Mouse (Mus musculus) kidney, postnatal 4 days (tissue): ENCODE data around the gene Yif1b.

Experiments used
- DNase-seq, 2 experiments: peaks; one replicate each; pipeline ENCODE4 v3.0.0; 2021; ENCODE audit warnings: mixed read lengths in 2 of 2

Yif1b gene

DNA sequence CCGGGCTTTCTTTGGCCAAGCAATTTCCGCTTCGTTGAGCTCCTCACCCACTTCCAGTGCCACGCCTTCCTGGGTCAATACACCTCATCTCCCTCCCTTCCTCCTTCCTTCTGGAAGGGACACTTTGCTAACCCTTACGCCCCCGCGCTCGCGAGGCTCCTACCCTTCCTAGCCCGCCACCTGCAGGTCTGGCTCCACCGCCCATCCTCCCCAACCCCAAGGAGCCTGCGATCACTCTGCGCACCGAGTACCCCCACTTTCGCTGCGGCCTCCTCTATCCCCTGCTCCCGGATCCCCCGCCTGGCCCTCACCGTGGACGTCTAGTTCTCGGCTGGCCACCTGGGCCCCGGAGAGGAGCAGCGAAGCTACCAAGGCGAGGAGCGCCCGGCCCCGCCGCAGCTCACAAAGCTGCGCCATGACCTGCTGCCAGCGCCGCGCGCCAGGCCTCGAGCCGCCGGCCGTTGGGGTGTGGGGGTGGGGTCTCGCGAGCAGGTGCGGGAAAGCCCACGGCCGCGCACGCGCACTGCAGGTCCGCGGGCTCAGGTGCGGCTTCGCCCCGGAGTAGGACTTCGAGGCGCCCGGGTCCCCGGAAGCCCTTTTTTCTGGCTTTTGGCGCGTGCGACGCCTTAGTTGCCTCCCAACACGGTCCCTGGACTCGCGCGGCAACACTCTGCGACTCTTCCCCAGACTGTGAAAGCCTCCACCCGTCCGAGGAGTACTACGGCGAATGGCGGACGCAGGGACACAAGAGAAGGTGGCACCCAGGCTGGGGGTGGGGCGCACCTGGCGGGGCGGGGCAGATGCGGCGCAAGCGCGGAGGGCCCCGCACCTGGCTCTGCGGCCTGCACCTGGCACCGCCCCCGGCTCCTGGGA, 43.3 kb downstream of the Yif1b start, which contains the start of gene Spint2:
Gene Spint2, minus strand, starts transcription at position 712 of the 873 bp plus-strand sequence.
- peak; percentile 91 to 95 for DNase-seq

DNA sequence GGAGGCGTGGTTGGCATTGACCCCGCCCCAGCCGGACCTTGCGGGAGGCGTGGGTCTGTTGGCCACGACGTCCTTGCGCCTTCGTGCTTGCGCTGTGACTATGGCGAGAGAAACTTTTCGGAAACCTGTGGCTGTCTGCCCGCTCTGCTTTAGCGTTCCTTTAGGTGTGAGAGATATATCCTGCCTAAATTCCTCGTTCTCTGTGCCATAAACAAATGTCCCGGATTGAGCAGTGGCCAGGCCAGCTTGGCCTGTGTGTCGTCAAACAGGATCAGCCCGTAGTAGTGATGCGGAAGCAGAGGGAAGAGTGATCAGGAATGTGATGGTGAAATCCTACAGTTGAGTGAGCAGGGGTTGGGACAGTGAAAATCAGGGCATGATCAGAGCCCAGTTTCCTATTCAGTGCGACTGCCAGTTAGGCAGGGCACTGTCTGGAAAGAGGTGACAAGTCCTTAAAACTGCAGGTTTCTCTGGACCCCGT, 44.0 kb downstream of the Yif1b start:
- no peak for DNase-seq

DNA sequence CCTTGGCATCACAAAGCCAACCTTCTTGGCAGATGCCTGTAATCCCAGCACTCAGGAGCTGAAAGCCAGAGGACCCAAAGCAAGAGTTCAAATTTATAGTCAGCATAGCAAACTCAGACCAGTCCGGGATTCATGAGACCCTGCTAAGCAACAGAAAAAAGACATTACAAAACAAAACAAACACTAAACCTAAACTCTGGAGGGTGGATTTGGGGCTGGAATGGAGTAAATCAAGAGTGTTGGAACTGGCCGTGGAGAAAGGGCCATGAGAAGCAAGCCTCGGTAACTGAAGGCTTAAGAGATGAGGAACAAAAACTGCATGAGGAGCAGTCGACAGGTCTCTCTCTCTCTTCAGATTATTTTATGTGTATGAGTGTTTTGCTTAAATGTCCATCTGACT, 45.7 kb downstream of the Yif1b start:
- DNase-seq, result no peak

- DNase-seq, result no peak
Measured at GRCm38 (mm10) chr7:29284523-29284922, 46.4 kb downstream of the Yif1b start.

- no peak for DNase-seq
Measured at GRCm38 (mm10) chr7:29287481-29287880, 49.4 kb downstream of the Yif1b start.

- no peak for DNase-seq
Measured at GRCm38 (mm10) chr7:29288079-29288478, 50.0 kb downstream of the Yif1b start.

DNA sequence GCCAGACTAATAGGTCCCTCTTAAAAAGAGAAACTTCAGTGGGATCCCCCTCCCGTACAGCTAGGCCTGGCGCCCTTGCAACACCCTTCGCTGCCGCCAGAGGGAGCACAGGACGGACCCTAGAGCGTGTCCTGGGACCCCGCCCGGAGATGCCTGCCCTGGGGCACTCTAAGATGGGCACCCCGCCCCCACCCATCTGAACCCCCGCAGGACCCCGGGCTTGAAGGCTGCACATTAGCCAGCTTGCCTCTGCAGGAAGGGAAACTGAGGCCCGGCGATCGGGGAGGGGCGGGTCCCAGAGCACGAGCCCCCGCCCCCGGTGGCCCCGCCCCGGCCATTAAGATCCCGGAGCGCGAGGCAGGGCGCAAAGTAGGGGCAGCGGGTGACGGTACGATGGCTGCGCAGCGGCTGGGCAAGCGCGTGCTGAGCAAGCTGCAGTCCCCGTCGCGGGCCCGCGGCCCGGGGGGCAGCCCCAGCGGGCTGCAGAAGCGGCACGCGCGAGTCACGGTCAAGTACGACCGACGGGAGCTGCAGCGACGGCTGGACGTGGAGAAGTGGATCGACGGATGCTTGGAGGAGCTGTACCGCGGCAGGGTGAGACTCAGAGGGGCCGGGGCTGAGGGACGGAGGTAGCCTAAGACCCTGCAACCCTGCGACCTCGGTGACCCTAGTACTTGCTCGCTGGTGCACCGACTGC, 51.0 kb downstream of the Yif1b start, which contains the start of gene Ppp1r14a:
Gene Ppp1r14a, plus strand, starts transcription at position 367 of the 697 bp plus-strand sequence.
- DNase-seq, result peak; percentile 93

DNA sequence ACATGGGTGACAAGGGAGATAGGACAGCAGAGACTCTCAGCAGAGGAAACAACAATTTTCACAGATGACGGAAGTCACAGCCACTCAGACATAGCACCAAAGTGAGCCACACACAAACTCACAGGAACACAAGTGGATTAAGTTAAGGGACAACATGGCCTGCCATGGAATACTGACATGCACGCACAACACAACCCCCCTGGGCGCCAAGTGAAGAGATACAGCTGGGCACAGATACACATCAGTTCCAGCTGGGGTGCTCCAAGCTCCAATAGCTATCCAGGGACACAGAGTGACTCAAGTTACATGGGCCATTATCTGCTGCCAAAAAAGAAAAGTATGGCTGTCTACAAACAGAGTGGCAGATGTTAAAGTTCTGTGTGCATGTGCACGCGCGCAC, 51.7 kb downstream of the Yif1b start:
- peak; percentile 60 to 69 for DNase-seq

- DNase-seq, result peak in 1 of 2 experiments; percentile 48
Measured at GRCm38 (mm10) chr7:29290691-29291485, 52.8 kb downstream of the Yif1b start.

GRCm38 (mm10) chr7:29291616-29292457, 53.7 kb downstream of the Yif1b start:
- peak in 1 of 2 experiments; percentile 49 for DNase-seq

GRCm38 (mm10) chr7:29292458-29293098, 54.4 kb downstream of the Yif1b start:
- no peak for DNase-seq

- DNase-seq, result peak; percentile 72 to 82
Measured at GRCm38 (mm10) chr7:29293131-29294065, 55.3 kb downstream of the Yif1b start.

- DNase-seq, result no peak
Measured at GRCm38 (mm10) chr7:29294111-29294761, 56.1 kb downstream of the Yif1b start.

GRCm38 (mm10) chr7:29295861-29296647, 57.9 kb downstream of the Yif1b start:
- no peak for DNase-seq

DNA sequence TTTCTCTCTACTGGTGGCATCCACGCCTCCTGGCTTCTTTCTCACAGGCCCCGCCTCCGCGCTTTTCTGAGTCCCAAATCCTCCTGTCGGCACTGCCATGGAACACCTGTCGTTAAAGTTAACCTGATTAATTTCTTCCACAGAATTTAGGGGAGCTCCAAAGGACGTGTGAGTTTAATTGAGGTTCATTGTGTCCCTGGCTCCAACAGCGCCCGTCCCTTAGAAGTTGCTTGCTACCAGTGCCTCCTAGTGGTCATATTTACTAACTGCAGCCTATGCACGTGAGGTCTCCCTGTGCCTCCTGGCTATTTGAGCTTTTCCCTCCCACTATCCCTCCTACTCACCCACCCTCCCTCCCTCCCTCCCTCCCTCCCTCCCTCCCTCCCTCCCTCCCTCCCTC, 58.9 kb downstream of the Yif1b start:
- peak; percentile 70 to 80 for DNase-seq
